In the genomic region with DNA sequence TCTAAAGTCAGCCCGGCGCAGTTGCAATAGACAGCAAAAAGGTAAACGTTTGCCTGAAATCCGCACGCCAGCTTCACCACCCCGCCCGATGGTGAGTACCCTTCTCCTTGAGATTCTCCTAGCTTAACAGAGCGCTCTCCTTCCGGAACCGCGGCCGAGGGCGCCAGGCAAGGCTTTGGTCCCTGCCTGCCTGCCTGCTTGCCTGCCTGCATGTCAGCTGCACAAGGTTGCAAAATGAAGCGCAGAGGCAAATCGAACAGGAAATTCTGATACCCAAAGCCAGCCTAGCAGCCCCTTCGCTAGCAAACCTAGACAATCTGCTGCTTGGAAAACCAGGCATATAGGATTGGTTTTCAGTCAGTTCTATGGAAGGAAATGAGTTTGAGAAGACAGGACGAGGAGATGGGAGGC, we compare ENCODE assay signal across 9 mouse cellular contexts. TPM values are rescaled to one million over a fixed set of nuclear protein-coding genes. Genes with fewer than 3 reads are reported as not detected.
DNase-seq lines count a peak whose midpoint lies in the region; ATAC-seq and TF ChIP-seq lines count a peak whose summit lies in the region.
"Had no signal": no experiment of that assay in that cellular context is flagged by ENCODE, and none has a peak within 500 bp of the region (broad histone marks: within the 10 kb centered on the region; RNA-seq: fewer than 3 reads in every experiment).

No protein-coding gene starts in this region.

- H3K27me3 ChIP-seq in spleen, adult 2 months (ENCODE audit: control insufficient read depth, insufficient read depth, low read length) = peaks cover 13% of the 10 kb centered on the region
- H3K27me3 ChIP-seq in embryonic facial prominence, embryonic 14.5 days (replicated peaks; ENCODE audit: control insufficient read depth, insufficient read depth, low read length) = peaks cover 45% of the 10 kb centered on the region
- H3K27me3 ChIP-seq in hindbrain, postnatal 0 days (ENCODE audit: insufficient read depth, low read length) = peaks cover 18% of the 10 kb centered on the region
- H3K27me3 ChIP-seq in liver, embryonic 14.5 days (ENCODE audit: control insufficient read depth, insufficient read depth, low read length) = peaks cover 81% of the 10 kb centered on the region
- H3K27me3 ChIP-seq in stomach, embryonic 14.5 days (ENCODE audit: control insufficient read depth, insufficient read depth, low read length) = no peaks in the 10 kb centered on the region

- no peak for ATAC-seq in embryonic facial prominence, embryonic 14.5 days (ENCODE audit: low read depth)
- ATAC-seq in hindbrain, postnatal 0 days = no peak
- ATAC-seq in liver, embryonic 14.5 days (ENCODE audit: insufficient read depth) = no peak
- no peak for ATAC-seq in stomach, embryonic 14.5 days (ENCODE audit: insufficient number of reproducible peaks, insufficient read depth, low FRiP score, low read depth)
- no peak for ATAC-seq in cerebellum, adult (ENCODE audit: insufficient number of reproducible peaks, low FRiP score, low TSS enrichment)

- 7% methylated on average over 17 of the region's 17 CpGs for WGBS in spleen, adult 2 months
- under 1% methylated on average over 17 of the region's 17 CpGs for WGBS in embryonic facial prominence, embryonic 14.5 days
- WGBS in hindbrain, postnatal 0 days = under 1% methylated on average over 17 of the region's 17 CpGs
- WGBS in liver, embryonic 14.5 days (ENCODE audit: insufficient replicate concordance) = 1% methylated on average over 17 of the region's 17 CpGs
- under 1% methylated on average over 17 of the region's 17 CpGs for WGBS in stomach, embryonic 14.5 days

- TF ChIP-seq POLR2A in spleen, adult 2 months (IDR thresholded peaks at IDR 0.05; ENCODE audit: low read depth, low read length) = no peak

- H3K9ac ChIP-seq in embryonic facial prominence, embryonic 14.5 days (ENCODE audit: low read depth, low read length) = peak overlapping the region; percentile 74
- peak overlapping the region; percentile 69 for H3K9ac ChIP-seq in hindbrain, postnatal 0 days (replicated peaks; ENCODE audit: low read length)
- H3K9ac ChIP-seq in liver, embryonic 14.5 days (replicated peaks) = peak overlapping the region; percentile 13; the same call in 1 of the 2 replicates
- H3K9ac ChIP-seq in stomach, embryonic 14.5 days (replicated peaks; ENCODE audit: low read depth, low read length) = peak overlapping the region; percentile 77

- no peak for TF ChIP-seq CTCF in spleen, adult 2 months (IDR thresholded peaks at IDR 0.05; ENCODE audit: extremely low read depth, insufficient read depth, insufficient read length, insufficient replicate concordance)
- no peak for TF ChIP-seq CTCF in hindbrain, postnatal 0 days (IDR thresholded peaks at IDR 0.05; ENCODE audit: low read depth)
- no peak for TF ChIP-seq CTCF in liver, embryonic 14.5 days (IDR thresholded peaks at IDR 0.05; ENCODE audit: low read depth)

- H3K9me3 ChIP-seq in embryonic facial prominence, embryonic 14.5 days (ENCODE audit: control insufficient read depth, low read length) = no peaks in the 10 kb centered on the region
- no peaks in the 10 kb centered on the region for H3K9me3 ChIP-seq in hindbrain, postnatal 0 days (ENCODE audit: low read length)
- H3K9me3 ChIP-seq in liver, embryonic 14.5 days (ENCODE audit: control insufficient read depth, low read length) = no peaks in the 10 kb centered on the region
- no peaks in the 10 kb centered on the region for H3K9me3 ChIP-seq in stomach, embryonic 14.5 days (ENCODE audit: control insufficient read depth, low read depth, low read length)

- H3K36me3 ChIP-seq in spleen, adult 2 months (ENCODE audit: control insufficient read depth, insufficient read depth, low read length) = no peaks in the 10 kb centered on the region
- no peaks in the 10 kb centered on the region for H3K36me3 ChIP-seq in embryonic facial prominence, embryonic 14.5 days (ENCODE audit: control insufficient read depth, insufficient read depth, low read length)
- H3K36me3 ChIP-seq in hindbrain, postnatal 0 days (ENCODE audit: insufficient read depth, low read length) = no peaks in the 10 kb centered on the region
- no peaks in the 10 kb centered on the region for H3K36me3 ChIP-seq in liver, embryonic 14.5 days (replicated peaks; ENCODE audit: control insufficient read depth, insufficient read depth, low read depth)
- no peaks in the 10 kb centered on the region for H3K36me3 ChIP-seq in stomach, embryonic 14.5 days (ENCODE audit: control insufficient read depth, insufficient read depth, low read length)

- TF ChIP-seq EP300 in liver, embryonic 14.5 days (IDR thresholded peaks at IDR 0.05; ENCODE audit: low read depth) = no peak

- H3K4me1 ChIP-seq in spleen, adult 2 months (ENCODE audit: control insufficient read depth, insufficient read depth, insufficient read length) = no peaks in the 10 kb centered on the region
- no peaks in the 10 kb centered on the region; the same call in 1 of the 2 replicates for H3K4me1 ChIP-seq in embryonic facial prominence, embryonic 14.5 days (ENCODE audit: control insufficient read depth, insufficient read depth, low read length)
- H3K4me1 ChIP-seq in hindbrain, postnatal 0 days (ENCODE audit: insufficient read depth, low read length) = no peaks in the 10 kb centered on the region
- no peaks in the 10 kb centered on the region for H3K4me1 ChIP-seq in liver, embryonic 14.5 days (replicated peaks; ENCODE audit: control insufficient read depth in 2 of 2, insufficient read depth in 2 of 2, low read length in 1 of 2)
- H3K4me1 ChIP-seq in stomach, embryonic 14.5 days (ENCODE audit: control insufficient read depth, insufficient read depth, low read length) = peaks cover 6% of the 10 kb centered on the region; the same call in 1 of the 2 replicates

- no peak for DNase-seq in spleen, adult 2 months (ENCODE audit: low read depth in 1 of 2, low spot score in 2 of 2)
- no peak for DNase-seq in spleen, postnatal 36 days (ENCODE audit: low spot score in 2 of 2)
- DNase-seq in embryonic facial prominence, embryonic 14.5 days (ENCODE audit: low spot score) = peak; percentile 45
- peak; percentile 61 for DNase-seq in hindbrain, postnatal 0 days (ENCODE audit: low spot score)
- no peak for DNase-seq in liver, embryonic 14.5 days (ENCODE audit: low read depth in 3 of 3, low spot score in 3 of 3)
- DNase-seq in thymus, postnatal 25 days = no peak

- H3K4me3 ChIP-seq in spleen, adult 2 months (ENCODE audit: extremely low read depth, insufficient read depth, insufficient read length) = peak overlapping the region; percentile 37
- peak overlapping the region; percentile 51 for H3K4me3 ChIP-seq in embryonic facial prominence, embryonic 14.5 days (ENCODE audit: low read depth, low read length)
- H3K4me3 ChIP-seq in hindbrain, postnatal 0 days (ENCODE audit: low read length) = peak overlapping the region; percentile 48
- peak overlapping the region; percentile 37 to 58 for H3K4me3 ChIP-seq in liver, embryonic 14.5 days (ENCODE audit: insufficient read depth in 1 of 2, low read depth in 2 of 2, low read length in 2 of 2)
- peak overlapping the region; percentile 45 for H3K4me3 ChIP-seq in stomach, embryonic 14.5 days (ENCODE audit: low read depth, low read length)

- H3K4me2 ChIP-seq in embryonic facial prominence, embryonic 14.5 days (ENCODE audit: low read depth, low read length) = peak overlapping the region; percentile 58
- H3K4me2 ChIP-seq in hindbrain, postnatal 0 days (ENCODE audit: low read depth, low read length) = peak overlapping the region; percentile 77
- peak overlapping the region; percentile 44 for H3K4me2 ChIP-seq in liver, embryonic 14.5 days (ENCODE audit: low read depth)
- H3K4me2 ChIP-seq in stomach, embryonic 14.5 days (replicated peaks; ENCODE audit: low read depth, low read length) = peak overlapping the region; percentile 82

- H3K27ac ChIP-seq in spleen, adult 2 months (ENCODE audit: insufficient read depth, low read length) = peak overlapping the region; percentile 75
- H3K27ac ChIP-seq in embryonic facial prominence, embryonic 14.5 days (replicated peaks; ENCODE audit: low read depth, low read length) = peak overlapping the region; percentile 89
- peak overlapping the region; percentile 82 for H3K27ac ChIP-seq in hindbrain, postnatal 0 days
- H3K27ac ChIP-seq in liver, embryonic 14.5 days = no peak overlapping the region; the same call in 1 of the 2 replicates
- H3K27ac ChIP-seq in stomach, embryonic 14.5 days (ENCODE audit: low read length) = peak overlapping the region; percentile 96

RNA-seq across cellular contexts. Expression of a gene that starts 1.1 kb away (rescaled TPM):
- polyA plus RNA-seq in spleen, adult 2 months (2012; rRNA removed) = 84.6 and 134 TPM in 2 replicates
- 51.4 and 55.5 TPM in 2 replicates for polyA plus RNA-seq in embryonic facial prominence, embryonic 14.5 days (2014; fragmentation: Nextera tagmentation; extraction: Ambion mirVana)
- 33.2 and 43.1 TPM in 2 replicates for total RNA-seq in hindbrain, postnatal 0 days (2014; rRNA removed)
- 74.2 and 75.4 TPM in 2 replicates for polyA plus RNA-seq in hindbrain, postnatal 0 days (2015; fragmentation: Nextera tagmentation; extraction: Ambion mirVana)
- polyA plus RNA-seq in liver, embryonic 14.5 days (2012; rRNA removed) = 10.1 and 12.0 TPM in 2 replicates
- polyA plus RNA-seq in liver, embryonic 14.5 days (2014; fragmentation: Nextera tagmentation; extraction: Ambion mirVana) = 6.3 and 8.5 TPM in 2 replicates
- 106 and 111 TPM in 2 replicates for polyA plus RNA-seq in stomach, embryonic 14.5 days (2014; fragmentation: Nextera tagmentation; extraction: Ambion mirVana)
- total RNA-seq: neutrophil, adult 5-6 weeks had no signal

Comparison
In these comparisons a context has a peak if more than half of its experiments do, and no peak if none do; other contexts are left out.
1. DNase-seq: peak in embryonic facial prominence, embryonic 14.5 days (single experiment) and hindbrain, postnatal 0 days (single experiment); none in spleen, adult 2 months (0 of 2), spleen, postnatal 36 days (0 of 2), liver, embryonic 14.5 days (0 of 3) and thymus, postnatal 25 days (single experiment).
2. H3K9ac ChIP-seq: peak in every context shown above with its lines; median percentile 77 in stomach, embryonic 14.5 days; 74 in embryonic facial prominence, embryonic 14.5 days; 69 in hindbrain, postnatal 0 days; 13 in liver, embryonic 14.5 days.
3. Peak in every context shown above with its lines, with median percentiles within 50 percentile points of each other: H3K4me3 ChIP-seq and H3K4me2 ChIP-seq.